Mouse (Mus musculus) retina, adult 2 months (tissue): ENCODE measurements around the gene Clec2g.

Experiments used
- DNase-seq: peaks from one replicate; pipeline ENCODE4 v3.0.0-alpha.2; 2012; ENCODE audit warnings: low read depth, low spot score

The Clec2g gene

DNA sequence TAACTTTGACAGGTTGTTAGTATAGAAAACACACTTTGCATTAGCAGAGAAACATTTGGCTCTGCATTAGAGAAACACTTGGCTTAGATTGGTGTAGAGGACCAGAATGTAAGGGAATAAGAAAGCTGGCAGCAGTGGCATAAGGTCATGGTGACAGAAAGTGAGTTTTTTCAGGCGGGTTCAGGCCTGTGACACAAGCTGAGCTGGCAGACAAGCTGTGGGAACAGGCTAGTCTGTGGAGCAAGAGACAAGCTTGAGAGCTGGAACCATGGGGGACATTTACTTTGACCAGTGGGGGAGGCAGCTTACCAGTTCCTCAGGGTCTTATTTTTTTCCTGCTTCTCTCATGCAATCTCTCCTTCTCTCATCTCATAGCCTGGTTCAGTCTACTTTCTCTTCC is 78.8 kb downstream of the Clec2g start:
- no peak for DNase-seq

DNA sequence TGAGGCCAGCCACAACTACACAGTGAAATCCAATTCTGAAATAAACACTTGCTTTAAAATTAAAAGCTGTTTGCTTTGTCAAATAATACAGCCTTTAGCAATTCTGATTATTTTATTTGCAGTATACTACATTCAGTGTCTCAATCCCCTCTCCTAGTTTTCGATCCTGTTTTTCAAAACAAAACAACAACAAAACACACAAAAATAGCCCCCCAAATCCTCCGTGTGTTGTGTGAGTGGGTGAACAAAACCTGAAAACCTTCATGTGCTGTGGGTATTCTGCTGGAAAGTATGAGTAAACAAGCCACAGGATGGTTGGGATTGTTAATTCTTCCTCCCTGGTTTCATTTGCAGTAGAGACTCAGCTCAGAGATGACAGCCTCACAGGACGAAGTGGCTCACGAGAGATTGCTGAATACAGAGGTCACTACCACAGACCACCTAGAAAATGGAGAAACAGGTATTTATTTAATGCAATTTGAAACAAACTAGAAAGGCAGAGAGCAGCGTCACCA is 79.6 kb downstream of the Clec2g start:
- no peak for DNase-seq

DNA sequence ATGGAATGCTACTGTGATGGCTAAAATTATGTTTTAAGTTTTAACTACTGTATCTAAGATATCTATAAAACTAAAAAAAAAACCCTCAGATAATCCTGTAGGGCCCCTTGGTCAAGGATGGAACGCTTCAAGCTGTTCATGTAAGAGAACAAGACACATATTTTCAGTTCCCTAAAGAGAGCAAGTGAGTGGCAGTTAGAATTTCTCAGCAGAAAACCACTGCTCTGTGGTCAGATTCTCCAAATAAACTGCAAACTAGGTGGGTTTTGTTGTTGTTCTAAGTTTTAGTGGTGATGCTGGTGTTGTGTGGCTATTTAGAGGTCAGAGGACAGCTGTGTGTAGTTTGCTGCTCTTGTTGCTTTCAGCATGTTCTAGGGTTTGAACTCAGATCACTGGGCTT is 80.2 kb downstream of the Clec2g start:
- no peak for DNase-seq

DNA sequence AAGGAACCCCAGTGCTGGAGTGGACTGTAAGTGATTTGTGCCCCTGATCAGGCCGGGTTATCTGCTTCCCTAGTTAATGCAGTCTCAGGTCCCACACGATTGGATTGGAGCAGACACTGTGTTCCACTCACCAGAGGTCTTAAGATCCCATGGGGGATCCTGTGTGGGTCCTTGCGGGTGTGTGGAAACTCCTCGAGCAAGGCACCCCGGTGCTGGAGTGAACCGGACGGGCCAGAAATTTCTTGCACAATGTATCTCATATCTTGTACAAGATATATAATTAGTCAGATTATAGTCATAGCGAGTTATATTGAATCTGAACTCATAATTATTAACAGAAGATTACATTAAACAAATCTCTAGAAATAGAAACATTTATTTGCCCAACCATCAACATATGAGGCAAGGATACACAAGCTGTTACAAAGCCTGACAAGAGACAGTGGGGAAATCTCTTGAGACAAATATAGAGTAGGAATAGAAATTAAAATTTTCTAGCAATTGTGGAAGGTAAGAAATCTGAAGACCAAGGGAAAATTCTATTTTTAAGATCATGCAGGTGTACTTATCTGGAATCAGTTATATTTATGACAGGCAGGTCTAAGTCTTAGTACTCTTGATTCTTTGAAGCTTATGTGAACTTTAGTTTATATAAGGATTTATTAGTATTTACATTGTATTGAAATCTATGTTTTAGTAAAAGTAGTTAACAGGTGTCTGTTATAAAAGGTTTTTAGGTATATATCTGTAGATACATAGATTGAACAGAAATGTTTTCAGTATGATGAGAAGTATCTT is 93.5 kb downstream of the Clec2g start:
- DNase-seq = no peak

DNA sequence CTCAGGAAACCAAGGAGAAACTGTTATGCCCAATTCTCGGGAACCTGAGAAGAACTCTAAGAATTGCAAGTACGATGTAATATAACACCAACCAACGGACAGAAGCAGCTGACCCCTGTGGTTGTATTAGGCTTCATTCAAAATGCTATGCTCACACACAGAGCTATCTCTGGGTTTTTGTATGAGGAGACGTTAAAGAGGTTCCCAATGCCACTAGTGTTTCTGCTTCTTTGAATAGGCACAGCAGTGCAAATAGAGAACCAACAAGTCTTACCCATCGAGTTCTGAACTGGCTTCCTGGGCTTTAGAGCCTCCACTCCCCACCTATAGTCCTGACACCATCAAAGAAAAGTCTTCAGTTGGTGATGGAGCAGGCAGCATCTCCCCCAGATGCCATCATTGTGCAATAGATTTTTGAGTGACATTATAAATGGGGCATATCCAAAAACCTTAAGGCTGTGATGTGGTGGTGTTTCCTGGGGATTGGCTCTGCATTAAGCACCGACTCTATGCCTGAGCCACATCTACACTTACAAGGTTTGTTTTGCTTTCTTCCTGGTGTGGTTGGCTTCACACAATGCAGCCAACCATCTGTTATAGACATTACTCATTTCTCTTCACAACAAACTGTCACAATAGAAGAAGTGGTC is 96.1 kb downstream of the Clec2g start:
- DNase-seq = no peak

DNA sequence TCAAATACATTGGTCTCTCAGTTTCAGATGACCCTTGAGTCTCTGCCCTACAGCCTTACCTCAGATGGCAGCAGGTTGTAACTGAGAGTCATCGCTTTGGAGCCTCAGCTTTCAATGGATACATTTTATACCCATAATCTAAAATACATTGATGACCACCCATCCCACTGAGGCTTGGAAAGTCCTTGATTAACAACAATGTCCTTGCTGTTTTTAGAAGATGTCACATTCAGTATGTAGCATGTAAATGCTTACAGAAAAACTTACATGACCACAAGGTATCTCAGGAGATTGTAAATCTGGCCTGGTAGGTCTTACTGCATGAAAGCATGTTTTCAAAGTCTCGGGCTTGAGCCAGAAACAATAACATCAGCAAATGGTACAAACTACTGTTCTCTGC is 96.8 kb downstream of the Clec2g start:
- no peak for DNase-seq

DNA sequence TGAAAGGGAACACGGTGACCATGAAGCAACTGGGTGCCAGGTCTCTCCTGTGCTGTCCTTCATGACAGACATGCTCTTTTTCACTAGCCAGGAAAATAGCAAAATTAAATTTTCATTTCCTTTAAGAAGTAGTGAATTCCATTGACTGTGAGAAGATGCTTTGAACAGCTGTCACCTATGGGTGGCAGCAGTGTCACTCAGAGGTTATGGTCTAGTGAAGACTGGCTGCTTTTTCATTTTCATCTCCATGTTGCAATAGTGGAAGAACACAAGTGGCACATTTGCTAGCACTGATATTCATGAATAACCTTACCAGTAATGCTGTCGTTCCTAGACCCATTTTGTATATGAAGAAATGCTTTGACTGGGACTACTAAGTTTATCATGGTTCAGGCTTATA is 99.2 kb downstream of the Clec2g start:
- DNase-seq = no peak
